Mouse (Mus musculus) left cerebral cortex, postnatal 25 days (tissue): ENCODE data around the gene Slc6a21. TPM values are rescaled to one million over a fixed set of nuclear protein-coding genes. Genes with fewer than 3 reads are reported as not detected.

Source experiments
- DNase-seq, 2 experiments: peaks; one replicate each; pipeline ENCODE4 v3.0.0; 2022; ENCODE audit warnings: low spot score in 2 of 2, mixed read lengths in 1 of 2
- intact Hi-C: fragments of 180-260 bp; cut with DNase I; formaldehyde crosslinking; loops from one replicate; pipeline ENCODE4 v1.15.1; 2025
- total RNA-seq, 2 experiments: library from RNA; stranded (reverse); gene quantifications; 2 replicates each; pipeline ENCODE4 v1.2.3; 2021

Gene Slc6a21
- total RNA-seq, 2 experiments from 2014 or later: 0.23 TPM; not detected in 1

DNA sequence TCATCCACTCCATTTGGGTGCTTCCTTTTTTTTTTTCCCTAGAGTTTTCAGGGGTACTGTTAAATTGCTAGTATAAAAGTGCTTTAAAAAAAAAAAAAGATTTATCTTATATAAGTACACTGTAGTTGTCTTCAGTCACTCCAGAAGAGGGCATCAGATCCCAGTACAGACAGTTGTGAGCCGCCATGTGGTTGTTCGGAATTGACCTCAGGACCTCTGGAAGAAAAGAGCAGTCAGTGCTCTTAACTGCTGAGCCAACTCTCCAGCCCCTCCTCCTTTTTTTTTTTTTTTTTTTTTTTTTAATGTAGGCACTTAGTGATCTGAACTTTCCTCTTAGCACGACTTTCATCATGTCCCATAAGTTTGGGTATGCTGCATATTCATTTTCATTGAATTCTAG lies 29.6 kb upstream of the Slc6a21 start:
- intact Hi-C loops: no loop called here
- no peak for DNase-seq

DNA sequence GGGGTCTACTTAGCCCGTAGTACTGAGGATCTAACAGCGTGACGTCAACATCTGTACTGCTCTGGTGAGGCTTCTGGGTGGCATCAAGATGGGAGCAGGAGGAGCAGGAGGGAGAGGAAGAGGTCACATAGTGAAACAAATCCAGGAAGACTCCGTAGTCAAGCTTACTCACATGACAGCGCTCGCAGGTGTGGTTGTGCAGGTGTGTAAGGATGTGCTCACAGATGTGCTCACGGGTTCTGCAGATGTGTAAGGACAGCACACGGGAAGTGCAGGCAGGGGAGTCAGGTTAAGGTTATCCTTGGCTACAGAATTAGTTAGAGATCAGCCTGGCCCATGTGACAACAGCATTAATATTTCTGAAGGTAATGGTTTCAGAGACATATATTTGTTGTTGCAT lies 23.5 kb upstream of the Slc6a21 start:
- DNase-seq: no peak
- intact Hi-C loops: no loop called here

DNA sequence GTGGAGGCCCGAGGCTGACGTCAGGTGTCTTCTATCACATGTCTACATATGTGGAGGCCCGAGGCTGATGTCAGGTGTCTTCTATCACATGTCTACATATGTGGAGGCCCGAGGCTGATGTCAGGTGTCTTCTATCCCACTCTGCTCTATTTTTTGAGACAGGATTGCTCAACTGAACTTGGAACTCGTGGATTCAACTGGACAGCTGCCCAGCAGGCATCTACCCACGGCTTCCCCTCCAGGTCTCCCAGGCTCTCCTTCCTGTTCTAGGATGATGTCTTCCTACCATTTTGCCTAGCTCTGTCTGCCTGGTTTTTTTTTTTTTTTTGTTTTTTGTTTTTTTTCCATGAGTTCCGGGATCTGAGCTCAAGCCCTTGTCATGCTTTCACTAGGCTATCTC lies 21.5 kb upstream of the Slc6a21 start:
- intact Hi-C loops: loop anchor here (2.0 kb wide), 1 partner anchor 21 kb away; no protein-coding TSS in a partner anchor
- DNase-seq: peak in 1 of 2 experiments; percentile 45

DNA sequence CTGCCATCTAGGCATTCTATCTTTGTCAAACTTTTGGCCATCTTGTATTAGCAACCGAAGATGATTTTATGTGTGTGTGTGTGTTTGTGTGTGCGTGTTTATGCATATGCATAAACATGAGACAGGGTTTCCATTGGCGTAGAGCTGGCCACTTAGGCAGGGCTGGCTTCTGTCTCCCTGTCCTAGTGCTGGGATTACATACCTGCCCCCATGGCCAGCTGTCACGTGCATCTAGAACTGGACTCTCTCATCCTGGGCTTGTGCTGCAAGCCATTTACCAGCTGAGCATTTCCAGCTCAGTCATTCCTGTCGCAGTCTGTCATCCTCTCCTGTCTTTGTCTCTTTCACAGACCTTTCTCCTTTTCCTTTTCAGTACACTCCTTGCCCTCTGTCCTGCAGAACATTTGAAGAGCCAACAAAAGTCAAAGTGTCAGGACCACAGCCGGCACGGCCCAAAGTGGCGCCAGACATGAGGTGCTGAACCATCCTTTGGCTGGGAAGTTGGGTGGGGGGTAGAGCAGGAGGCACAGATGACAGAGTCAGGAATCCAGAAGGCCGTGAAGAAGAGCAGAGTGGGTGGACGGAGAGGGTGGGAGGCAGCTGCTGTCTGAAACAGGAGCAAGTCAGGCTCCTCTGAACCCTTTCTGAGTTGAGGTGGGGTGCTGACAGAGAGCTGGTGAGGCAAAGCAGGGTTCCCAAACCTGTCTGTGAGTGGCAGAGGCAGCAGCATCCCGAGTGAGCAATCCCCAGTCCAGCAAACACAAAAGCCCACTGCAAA lies 20.1 kb upstream of the Slc6a21 start:
- intact Hi-C loops: loop anchor here (2.0 kb wide), 1 partner anchor 22 kb away; no protein-coding TSS in a partner anchor

GRCm38 (mm10) chr7:45259281-45259680 lies 18.0 kb upstream of the Slc6a21 start:
- intact Hi-C loops: no loop called here
- DNase-seq: no peak

More for the DNA sequence above, 20.1 kb upstream of the Slc6a21 start:
- peak in 1 of 2 experiments; percentile 80 for DNase-seq

GRCm38 (mm10) chr7:45262266-45262665 lies 15.0 kb upstream of the Slc6a21 start:
- DNase-seq: no peak
- intact Hi-C loops: no loop called here

- DNase-seq: peak; percentile 24 to 44
- intact Hi-C loops: no loop called here
These were observed 14.2 kb upstream of the Slc6a21 start for GRCm38 (mm10) chr7:45263006-45263607.

DNA sequence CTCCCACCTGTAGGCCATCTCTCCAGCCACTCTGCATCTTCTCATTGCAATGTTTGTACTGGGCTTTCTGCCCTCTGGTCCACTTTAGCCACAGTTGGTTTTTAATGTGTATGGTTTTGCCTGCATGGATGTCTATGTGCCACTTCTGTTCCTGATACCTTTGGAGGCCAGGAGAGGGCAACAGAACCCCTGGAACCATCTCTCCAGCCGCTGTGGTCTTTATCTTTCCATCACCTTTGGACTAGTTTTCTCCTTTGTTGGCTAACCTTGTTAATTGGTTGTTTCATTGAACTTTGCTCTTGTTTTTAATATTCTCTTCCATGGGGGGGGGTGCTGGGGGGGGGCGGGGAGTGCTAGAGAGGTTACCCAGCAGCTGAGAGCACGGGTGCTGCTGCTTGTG lies 13.0 kb upstream of the Slc6a21 start:
- intact Hi-C loops: no loop called here
- DNase-seq: no peak

DNA sequence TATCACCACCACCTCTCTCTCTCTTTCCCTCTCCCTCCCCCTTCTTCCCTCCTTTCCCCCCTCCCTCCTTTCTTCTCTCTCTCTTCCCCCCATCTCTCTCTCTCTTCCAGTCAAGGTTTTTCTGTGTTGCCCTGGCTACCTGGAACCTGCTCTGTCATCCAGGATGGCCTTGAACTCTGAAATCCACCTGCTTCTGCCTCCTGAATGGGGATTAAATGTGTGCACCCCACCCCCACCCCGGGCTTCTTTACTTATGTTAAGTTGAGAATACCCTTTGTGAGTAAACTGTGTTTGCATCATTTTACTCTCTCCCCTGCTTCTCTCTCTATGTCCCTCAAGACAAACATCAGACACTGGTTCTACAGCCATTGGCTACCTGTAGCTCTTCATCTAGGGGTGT lies 11.8 kb upstream of the Slc6a21 start:
- intact Hi-C loops: no loop called here

GRCm38 (mm10) chr7:45272786-45273412 lies 4.4 kb upstream of the Slc6a21 start:
- intact Hi-C loops: no loop called here
- DNase-seq: no peak

More for the DNA sequence above, 11.8 kb upstream of the Slc6a21 start:
- no peak for DNase-seq

DNA sequence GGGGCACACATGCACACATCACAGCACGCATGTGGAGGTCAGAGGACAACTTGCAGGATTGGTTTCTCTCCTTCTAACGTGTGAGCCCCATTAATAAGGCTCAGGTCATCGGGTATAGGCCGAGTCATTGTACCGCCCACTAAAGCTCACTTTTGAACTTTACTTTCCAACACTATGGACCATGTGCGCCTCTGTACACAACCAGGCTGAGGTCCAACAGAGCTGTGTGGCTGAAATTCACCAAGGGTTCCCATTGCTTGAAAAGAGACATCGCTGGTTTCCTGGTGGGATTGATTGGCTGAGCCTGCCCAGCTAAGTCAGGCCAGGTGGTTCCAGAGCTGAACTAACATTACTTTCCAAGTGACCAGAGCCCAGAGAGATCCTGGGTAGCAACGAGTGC lies 3.6 kb upstream of the Slc6a21 start:
- no peak for DNase-seq
- intact Hi-C loops: no loop called here

GRCm38 (mm10) chr7:45286486-45286885 lies 9.2 kb downstream of the Slc6a21 start:
- DNase-seq: no peak
- intact Hi-C loops: no loop called here

GRCm38 (mm10) chr7:45296626-45297025 lies 19.3 kb downstream of the Slc6a21 start:
- intact Hi-C loops: no loop called here
- no peak for DNase-seq

- DNase-seq: no peak
- intact Hi-C loops: no loop called here
These were observed 20.2 kb downstream of the Slc6a21 start for GRCm38 (mm10) chr7:45297563-45297962.

DNA sequence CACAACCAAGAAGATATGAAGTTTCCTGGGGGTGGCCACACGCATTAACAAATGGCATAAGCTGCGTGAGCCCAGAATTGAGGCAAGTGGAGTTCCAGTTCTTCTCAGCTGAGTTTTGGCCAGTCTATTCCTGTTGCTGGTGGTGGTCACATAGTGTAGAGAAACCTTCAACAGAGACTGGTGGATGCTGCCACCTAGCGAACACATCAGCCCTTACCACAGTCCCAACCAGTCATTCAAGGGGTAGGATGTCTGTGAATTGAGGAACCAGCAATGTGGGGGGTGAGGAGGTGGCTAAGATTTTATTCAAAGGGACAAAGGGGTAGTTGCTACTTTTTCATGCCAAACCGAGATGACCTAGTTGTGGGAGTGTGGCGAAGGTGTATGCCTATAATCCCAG lies 22.4 kb downstream of the Slc6a21 start:
- peak; percentile 78 to 93 for DNase-seq
- intact Hi-C loops: loop anchor here (1.0 to 2.0 kb wide), 2 partner anchors 41 to 137 kb away; no protein-coding TSS in a partner anchor

DNA sequence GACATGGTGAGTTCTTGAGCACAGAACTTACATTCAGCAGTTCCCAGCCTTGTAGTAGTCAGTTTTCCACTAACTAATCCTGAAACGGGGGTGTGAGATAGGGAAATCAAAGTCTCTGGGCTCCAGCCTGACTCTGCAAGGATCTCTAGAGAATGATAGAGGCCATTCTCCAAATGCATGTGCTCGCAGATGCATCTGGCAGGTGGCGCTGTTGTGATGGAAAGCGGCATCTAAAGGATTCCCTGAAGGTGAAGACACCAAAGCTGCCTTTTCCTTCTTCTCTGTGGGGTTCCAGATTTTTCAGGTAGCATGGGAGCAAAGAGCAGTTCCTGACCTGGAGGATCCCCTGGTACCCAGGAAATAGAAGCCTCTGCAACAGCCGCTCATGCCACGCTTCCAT lies 23.0 kb downstream of the Slc6a21 start:
- DNase-seq: peak; percentile 71 to 91
- intact Hi-C loops: loop anchor here (2.0 kb wide), 1 partner anchor 41 kb away; no protein-coding TSS in a partner anchor

GRCm38 (mm10) chr7:45302626-45303025 lies 25.3 kb downstream of the Slc6a21 start:
- no peak for DNase-seq
- intact Hi-C loops: no loop called here

DNA sequence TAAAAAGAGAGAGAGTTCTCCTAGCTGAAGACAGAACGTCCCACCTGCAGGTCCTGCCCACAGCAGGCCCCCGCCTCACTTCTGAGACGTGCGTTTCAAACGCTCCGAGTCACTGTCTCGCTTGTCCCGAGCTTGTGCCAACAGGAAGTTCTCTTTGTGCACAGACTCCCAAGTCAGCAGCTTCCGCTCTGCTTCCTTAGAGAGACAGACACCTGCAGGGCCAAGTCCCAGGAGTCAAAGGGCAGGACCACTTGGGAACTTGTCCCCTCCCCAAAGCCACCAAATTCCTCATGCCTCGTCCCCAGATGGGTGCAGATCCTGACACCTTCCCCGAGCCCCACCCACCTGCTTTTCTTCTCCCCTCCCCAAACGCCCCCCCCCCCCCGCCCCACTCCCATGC lies 27.6 kb downstream of the Slc6a21 start:
- intact Hi-C loops: no loop called here
- DNase-seq: no peak

DNA sequence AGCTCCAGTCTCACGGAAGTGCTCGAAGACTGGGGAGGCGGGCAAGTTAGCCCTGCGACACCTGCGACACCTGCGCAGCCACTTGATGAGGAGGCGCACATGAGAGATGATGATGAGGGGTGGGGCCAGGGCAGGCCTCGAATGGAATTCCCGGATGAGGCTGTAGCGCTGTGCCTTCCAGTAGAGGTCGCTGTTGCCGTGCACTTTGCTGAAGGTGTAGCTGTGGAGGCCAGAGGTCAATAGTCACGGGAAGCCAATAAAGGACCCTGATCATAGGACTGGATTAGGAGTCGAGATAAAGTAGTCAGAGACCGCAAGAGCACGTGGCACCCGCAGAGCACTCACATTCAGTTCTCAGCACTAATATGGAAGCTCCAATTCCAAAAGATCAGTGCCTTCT lies 28.0 kb downstream of the Slc6a21 start:
- peak; percentile 60 to 66 for DNase-seq
- intact Hi-C loops: no loop called here

- DNase-seq: no peak
- intact Hi-C loops: no loop called here
These were observed 31.4 kb downstream of the Slc6a21 start for GRCm38 (mm10) chr7:45308551-45309240.
